Mouse (Mus musculus) erythroblast, embryonic 14.5 days (primary cell): ENCODE data around the gene Fasl. TPM values are rescaled to one million over a fixed set of nuclear protein-coding genes. Genes with fewer than 3 reads are reported as not detected.

Experiments used
- H3K27me3 ChIP-seq: 2 replicates; pipeline ENCODE4 v1.6.1; 2012; ENCODE audit warnings: inconsistent platforms; ENCODE audit not compliant: control insufficient read depth
- H3K36me3 ChIP-seq: 2 replicates; pipeline ENCODE4 v1.6.1; 2012; ENCODE audit warnings: mild to moderate bottlenecking, inconsistent platforms; ENCODE audit not compliant: control insufficient read depth
- H3K4me1 ChIP-seq: 2 replicates; pipeline ENCODE4 v1.6.1; 2012; ENCODE audit warnings: inconsistent platforms; ENCODE audit not compliant: control insufficient read depth
- H3K4me3 ChIP-seq: replicated peaks from 2 replicates; pipeline ENCODE3; 2012; ENCODE audit warnings: moderate library complexity, mild to moderate bottlenecking, inconsistent platforms
- H3K9me3 ChIP-seq: 2 replicates; pipeline ENCODE4 v1.6.1; 2012; ENCODE audit warnings: low read length, inconsistent platforms, mixed read lengths; ENCODE audit not compliant: control insufficient read depth
- GATA1 ChIP-seq: IDR thresholded peaks from 2 replicates; pipeline ENCODE4 v1.6.1; 2012; ENCODE audit warnings: low read length, inconsistent platforms, mixed read lengths
- TAL1 ChIP-seq: IDR thresholded peaks from 3 replicates; pipeline ENCODE4 v1.6.1; 2012; ENCODE audit warnings: low read length, inconsistent platforms, mixed read lengths
- polyA plus RNA-seq: library from polyadenylated mRNA; stranded (reverse); fragments of >175 nt; gene quantifications from 2 replicates; pipeline ENCODE4 v1.2.3, GENCODE M21; 2012

Fasl gene
- polyA plus RNA-seq, 1 experiment = not detected

GRCm38 (mm10) chr1:161794447-161795211, 6.3 kb upstream of the Fasl start:
- Histone ChIP-seq H3K4me1 (peaks cover 73% of the 10 kb centered on the region), H3K36me3 (no peaks in the 10 kb centered on the region; the same call in 1 of the 2 replicates), H3K27me3 (no peaks in the 10 kb centered on the region), H3K9me3 (peaks cover 2% of the 10 kb centered on the region; the same call in 1 of the 2 replicates), H3K4me3 (no peak overlapping the region)
- TF ChIP-seq GATA1 (no peak), TAL1 (no peak)

- TF ChIP-seq TAL1 = no peak
- TF ChIP-seq GATA1 = no peak
- H3K27me3 ChIP-seq = no peaks in the 10 kb centered on the region
- H3K4me3 ChIP-seq = no peak overlapping the region
- no peaks in the 10 kb centered on the region for H3K9me3 ChIP-seq
- H3K4me1 ChIP-seq = peaks cover 76% of the 10 kb centered on the region
- no peaks in the 10 kb centered on the region for H3K36me3 ChIP-seq
These were observed 5.0 kb upstream of the Fasl start for GRCm38 (mm10) chr1:161793321-161793720.

GRCm38 (mm10) chr1:161792687-161792969, 4.3 kb upstream of the Fasl start:
- peak overlapping the region; percentile 47 for H3K4me3 ChIP-seq
- H3K27me3 ChIP-seq = no peaks in the 10 kb centered on the region
- TF ChIP-seq GATA1 = peak; percentile 51; the same call in 1 of the 2 replicates
- peak; percentile 70 for TF ChIP-seq TAL1

GRCm38 (mm10) chr1:161791854-161792686, 3.8 kb upstream of the Fasl start:
- H3K36me3 ChIP-seq = no peaks in the 10 kb centered on the region
- H3K4me1 ChIP-seq = peaks cover 74% of the 10 kb centered on the region
- H3K27me3 ChIP-seq = no peaks in the 10 kb centered on the region
- peak overlapping the region; percentile 47 for H3K4me3 ChIP-seq
- peak; percentile 54; the same call in 2 of the 3 replicates for TF ChIP-seq TAL1
- peak; percentile 69 for TF ChIP-seq GATA1
- H3K9me3 ChIP-seq = no peaks in the 10 kb centered on the region

More at GRCm38 (mm10) chr1:161792687-161792969, 4.3 kb upstream of the Fasl start:
- H3K9me3 ChIP-seq = no peaks in the 10 kb centered on the region
- H3K36me3 ChIP-seq = no peaks in the 10 kb centered on the region
- peaks cover 78% of the 10 kb centered on the region for H3K4me1 ChIP-seq

- no peaks in the 10 kb centered on the region for H3K9me3 ChIP-seq
- TF ChIP-seq GATA1 (no peak), TAL1 (no peak)
- H3K36me3 ChIP-seq = no peaks in the 10 kb centered on the region
- peaks cover 1% of the 10 kb centered on the region; the same call in 1 of the 2 replicates for H3K4me1 ChIP-seq
- peaks cover 7% of the 10 kb centered on the region for H3K27me3 ChIP-seq
- H3K4me3 ChIP-seq = no peak overlapping the region
These were observed 5.6 kb downstream of the Fasl start for GRCm38 (mm10) chr1:161782725-161783124.

GRCm38 (mm10) chr1:161781594-161781993, 6.7 kb downstream of the Fasl start:
- Histone ChIP-seq H3K4me3 (no peak overlapping the region), H3K36me3 (no peaks in the 10 kb centered on the region), H3K9me3 (no peaks in the 10 kb centered on the region), H3K27me3 (peaks cover 7% of the 10 kb centered on the region), H3K4me1 (peaks cover 1% of the 10 kb centered on the region; the same call in 1 of the 2 replicates)
- TF ChIP-seq TAL1 = no peak
- no peak for TF ChIP-seq GATA1

GRCm38 (mm10) chr1:161779057-161779456, 9.2 kb downstream of the Fasl start:
- H3K4me1 ChIP-seq = peaks cover 1% of the 10 kb centered on the region; the same call in 1 of the 2 replicates
- H3K9me3 ChIP-seq = no peaks in the 10 kb centered on the region
- TF ChIP-seq TAL1 = no peak
- no peak for TF ChIP-seq GATA1
- H3K27me3 ChIP-seq = no peaks in the 10 kb centered on the region
- H3K36me3 ChIP-seq = no peaks in the 10 kb centered on the region
- H3K4me3 ChIP-seq = no peak overlapping the region

GRCm38 (mm10) chr1:161775151-161775550, 13.1 kb downstream of the Fasl start:
- no peak overlapping the region for H3K4me3 ChIP-seq
- TF ChIP-seq GATA1 (no peak), TAL1 (no peak)
- H3K4me1 ChIP-seq = peaks cover 19% of the 10 kb centered on the region
- H3K27me3 ChIP-seq = no peaks in the 10 kb centered on the region; the same call in 1 of the 2 replicates
- H3K36me3 ChIP-seq = no peaks in the 10 kb centered on the region
- no peaks in the 10 kb centered on the region for H3K9me3 ChIP-seq

- H3K4me3 ChIP-seq = no peak overlapping the region
- H3K9me3 ChIP-seq = no peaks in the 10 kb centered on the region
- TF ChIP-seq TAL1 (no peak), GATA1 (no peak)
- peaks cover 2% of the 10 kb centered on the region; the same call in 1 of the 2 replicates for H3K27me3 ChIP-seq
- H3K36me3 ChIP-seq = no peaks in the 10 kb centered on the region
- H3K4me1 ChIP-seq = peaks cover 40% of the 10 kb centered on the region
These were observed 17.0 kb downstream of the Fasl start for GRCm38 (mm10) chr1:161771293-161771692.
